Mouse (Mus musculus) layer of hippocampus, postnatal 36 days (tissue): ENCODE measurements at regions not wholly inside any gene's neighbourhood (a gene's known extent, or its start where the extent isn't known, plus 50 kb on each side); places are given as distances from the start of the nearest gene placed in this dataset.

Experiments used
- DNase-seq, 2 experiments: peaks; one replicate each; pipeline ENCODE4 v3.0.0; 2022

GRCm38 (mm10) chr10:3630763-3631223 lies 90.8 kb downstream of the Iyd start:
- no peak for DNase-seq

DNA sequence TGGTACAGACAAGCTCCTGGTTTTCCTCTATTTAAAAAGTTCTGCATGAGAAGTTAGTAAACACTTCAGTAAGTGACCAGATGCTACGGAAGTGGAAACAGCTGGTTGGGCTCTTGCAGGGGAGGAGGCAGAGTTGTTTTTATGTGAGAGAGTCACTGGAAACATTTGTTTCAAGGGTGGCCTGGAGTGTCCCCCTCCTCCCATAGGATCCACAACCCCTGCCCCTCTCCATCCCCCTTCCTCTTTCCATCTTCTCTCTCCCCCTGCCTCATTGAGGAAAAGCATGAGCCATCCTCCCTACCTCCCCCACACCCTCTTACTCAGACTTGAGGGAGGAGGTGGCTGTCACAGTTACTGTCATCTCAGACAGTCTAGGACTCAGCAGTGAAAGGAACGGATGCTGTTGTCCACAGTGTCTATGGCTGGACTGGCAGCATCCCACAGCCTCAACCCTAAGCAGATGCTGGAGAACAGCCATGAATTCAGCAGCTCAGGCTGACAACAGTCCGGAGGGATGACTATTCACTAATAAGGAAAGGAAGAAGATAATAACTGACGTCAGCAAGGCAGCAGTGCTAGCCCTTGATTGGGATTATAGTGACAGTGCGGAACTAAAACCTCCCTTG lies 93.9 kb downstream of the Iyd start:
- no peak for DNase-seq

DNA sequence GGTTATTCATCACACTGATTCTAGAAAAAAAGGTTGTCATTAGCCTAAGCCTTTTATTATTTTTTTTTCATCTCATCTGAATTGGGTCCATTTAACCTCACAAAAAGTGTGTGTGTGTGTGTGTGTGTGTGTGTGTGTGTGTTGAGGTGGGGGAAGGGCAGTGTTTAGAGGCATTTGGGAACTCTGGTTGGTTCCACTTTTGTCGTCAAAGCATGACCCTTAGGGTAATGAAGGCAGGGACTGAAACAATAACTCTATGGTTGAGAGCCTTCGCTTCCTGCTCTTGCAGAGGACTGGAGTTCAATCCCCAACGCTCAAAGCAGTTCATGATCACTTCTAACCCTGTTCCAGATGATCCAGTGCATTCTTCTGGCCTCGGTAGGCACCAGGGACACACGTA lies 96.1 kb upstream of the Plekhg1 start:
- no peak for DNase-seq

GRCm38 (mm10) chr10:3645030-3645429 lies 95.1 kb upstream of the Plekhg1 start:
- DNase-seq, result peak in 1 of 2 experiments; percentile 13

DNA sequence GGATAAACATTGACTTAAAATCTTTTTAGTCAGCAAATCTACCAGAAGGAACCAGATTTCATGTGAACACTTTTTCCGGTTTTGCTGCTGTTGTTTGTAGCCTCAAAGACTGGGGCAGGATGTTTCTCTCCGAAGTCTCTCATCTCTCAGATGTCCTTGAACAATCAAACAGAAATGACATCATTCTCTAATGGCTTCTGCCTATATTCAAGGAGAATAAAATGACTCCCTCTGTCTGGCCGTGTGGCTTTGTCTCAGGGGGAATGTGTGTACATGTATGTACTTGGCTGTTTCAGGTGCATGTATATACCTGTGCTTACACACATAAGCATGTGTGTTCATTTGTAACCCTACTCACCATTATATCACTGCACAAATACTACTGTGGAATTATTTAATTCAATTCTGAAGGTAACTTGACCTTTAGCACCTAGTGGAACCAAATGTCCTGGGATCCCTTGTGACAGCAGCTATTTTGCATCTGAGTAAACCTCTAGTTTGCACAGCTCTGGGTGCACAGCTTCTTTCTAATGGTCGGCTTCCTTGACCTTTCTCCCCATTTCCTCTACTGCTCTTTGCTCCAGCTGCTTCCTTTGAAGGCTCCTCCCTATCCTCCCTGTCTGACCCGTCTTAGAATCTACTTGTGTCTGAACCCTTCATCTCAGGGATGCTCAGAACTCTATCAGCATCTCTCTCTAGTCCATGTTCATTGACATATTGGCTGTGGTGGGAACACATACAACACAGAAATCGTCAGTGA lies 93.8 kb upstream of the Plekhg1 start:
- DNase-seq, result no peak

DNA sequence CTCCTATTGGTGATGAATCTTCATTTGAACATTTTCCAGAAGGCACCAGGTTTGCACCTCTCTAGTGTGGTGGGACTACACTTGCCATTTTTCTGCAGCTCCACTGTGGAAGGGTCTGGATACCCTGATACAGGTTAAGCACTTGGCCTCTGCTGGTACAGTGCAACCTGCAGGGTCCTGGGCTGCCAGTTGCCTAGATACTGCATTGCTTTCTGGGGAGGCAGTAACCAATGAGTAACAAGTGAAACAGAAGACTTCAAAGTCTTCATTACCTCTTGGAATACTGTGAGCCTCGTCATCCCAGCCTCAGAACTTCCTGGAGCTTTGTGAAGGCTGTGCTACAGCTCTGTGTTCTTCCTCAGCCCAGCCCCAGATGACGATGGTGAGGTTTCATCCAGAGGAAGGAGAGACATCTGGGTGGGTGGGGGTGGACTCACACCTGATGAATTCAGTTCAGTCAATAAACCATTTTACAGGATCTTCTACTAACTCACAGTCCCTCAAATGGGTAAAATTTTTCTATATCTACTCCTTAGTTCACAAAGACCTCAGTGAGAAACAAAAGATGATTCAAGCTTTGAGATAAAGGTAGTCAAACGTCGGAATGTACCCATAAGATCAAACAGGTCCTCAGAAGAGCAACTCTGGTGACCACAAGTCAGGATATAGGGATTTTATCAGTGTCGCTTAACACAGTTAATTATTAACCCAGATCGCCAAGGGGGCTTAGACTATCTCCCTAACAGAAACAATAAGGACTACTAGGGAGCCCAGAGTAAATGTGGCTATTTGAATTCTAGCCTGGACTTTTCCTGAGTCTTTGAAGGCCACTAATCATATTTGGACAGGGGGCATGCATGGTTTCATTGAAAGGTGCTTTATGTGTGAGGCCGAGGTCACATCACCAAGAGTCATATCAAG lies 92.1 kb upstream of the Plekhg1 start:
- no peak for DNase-seq

DNA sequence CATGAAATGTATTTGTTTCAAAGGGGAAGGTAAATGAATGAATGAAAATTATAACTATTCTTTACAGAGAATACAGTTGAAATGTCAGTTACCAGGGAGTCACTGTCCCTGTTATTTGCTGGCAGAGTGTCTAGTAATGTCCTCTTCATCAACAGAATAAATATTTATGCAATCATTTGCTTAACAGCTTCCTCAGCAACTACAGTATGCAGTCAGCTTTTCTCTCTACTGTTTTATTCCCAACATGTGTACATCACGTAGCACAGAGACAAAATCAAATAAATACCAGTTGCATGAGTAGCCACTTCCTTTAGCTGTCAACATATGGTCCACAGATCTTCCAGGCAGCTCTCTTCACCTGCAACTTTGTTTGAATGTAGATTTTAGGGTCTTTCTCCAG lies 90.2 kb upstream of the Plekhg1 start:
- DNase-seq, result no peak

- DNase-seq, result no peak
Observed at GRCm38 (mm10) chr10:3650561-3650960, 89.6 kb upstream of the Plekhg1 start.

GRCm38 (mm10) chr10:3652522-3652921 lies 87.6 kb upstream of the Plekhg1 start:
- no peak for DNase-seq

GRCm38 (mm10) chr10:3656081-3656480 lies 84.1 kb upstream of the Plekhg1 start:
- DNase-seq, result no peak

GRCm38 (mm10) chr10:3662156-3662555 lies 78.0 kb upstream of the Plekhg1 start:
- no peak for DNase-seq

- no peak for DNase-seq
Observed at GRCm38 (mm10) chr10:3662571-3662970, 77.6 kb upstream of the Plekhg1 start.

DNA sequence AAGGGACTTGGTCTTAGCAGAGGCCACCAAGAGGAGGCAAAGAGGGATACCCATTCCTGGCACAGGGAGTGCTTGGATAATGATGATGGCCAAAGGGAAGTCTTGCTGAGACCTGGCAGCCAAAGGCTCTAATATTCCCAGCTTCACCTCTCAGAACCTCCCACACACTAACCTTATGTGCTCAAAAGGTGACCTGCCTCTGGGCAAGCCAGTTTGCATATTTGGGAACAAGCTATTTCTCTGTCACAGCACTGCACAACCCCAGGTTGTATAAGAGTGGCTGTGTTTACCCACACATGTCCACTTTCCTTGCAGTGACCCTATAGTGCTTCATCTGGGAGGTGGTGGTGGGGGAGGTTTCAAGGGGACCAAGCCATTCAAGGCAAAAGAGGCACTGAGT lies 76.9 kb upstream of the Plekhg1 start:
- DNase-seq, result no peak

- DNase-seq, result no peak
Observed at GRCm38 (mm10) chr10:3684481-3684880, 55.7 kb upstream of the Plekhg1 start.
